Mouse (Mus musculus) frontal cortex, adult (tissue): ENCODE results near the gene Fam209.
A peak's percentile ranks its signal among the peaks of the same experiment; 100 is the strongest.

Experiments used
- ATAC-seq: cut with Nextera tagmentation; 2 replicates; pipeline ENCODE4 v1.9.2; 2017; ENCODE audit warnings: mild to moderate bottlenecking, moderate library complexity, mixed read lengths; ENCODE audit not compliant: low TSS enrichment

The Fam209 gene

GRCm38 (mm10) chr2:172477350-172477749 is 5.0 kb downstream of the Fam209 start:
- ATAC-seq, result peak; percentile 13; the same call in 1 of the 2 replicates

DNA sequence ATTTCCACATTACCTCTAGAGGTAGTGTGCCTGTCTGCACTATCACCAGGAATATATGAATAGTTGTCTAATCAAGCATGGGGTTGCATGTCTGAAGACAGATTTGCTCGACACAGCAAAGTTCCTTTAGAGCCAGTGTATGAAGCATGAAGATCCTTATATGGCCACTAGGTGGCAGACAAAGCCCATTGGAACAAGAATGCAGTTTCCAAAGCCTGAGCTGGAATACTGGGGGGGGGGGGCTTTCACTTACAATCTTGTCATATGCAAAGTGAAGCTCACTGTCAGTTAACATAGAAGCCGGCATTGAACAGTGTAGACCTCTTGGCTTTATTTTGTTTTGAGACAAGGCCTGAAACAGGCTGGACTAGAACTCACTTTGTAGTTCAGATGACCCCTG is 5.5 kb downstream of the Fam209 start:
- peak; percentile 87 for ATAC-seq

GRCm38 (mm10) chr2:172480296-172480695 is 8.0 kb downstream of the Fam209 start:
- ATAC-seq, result no peak

DNA sequence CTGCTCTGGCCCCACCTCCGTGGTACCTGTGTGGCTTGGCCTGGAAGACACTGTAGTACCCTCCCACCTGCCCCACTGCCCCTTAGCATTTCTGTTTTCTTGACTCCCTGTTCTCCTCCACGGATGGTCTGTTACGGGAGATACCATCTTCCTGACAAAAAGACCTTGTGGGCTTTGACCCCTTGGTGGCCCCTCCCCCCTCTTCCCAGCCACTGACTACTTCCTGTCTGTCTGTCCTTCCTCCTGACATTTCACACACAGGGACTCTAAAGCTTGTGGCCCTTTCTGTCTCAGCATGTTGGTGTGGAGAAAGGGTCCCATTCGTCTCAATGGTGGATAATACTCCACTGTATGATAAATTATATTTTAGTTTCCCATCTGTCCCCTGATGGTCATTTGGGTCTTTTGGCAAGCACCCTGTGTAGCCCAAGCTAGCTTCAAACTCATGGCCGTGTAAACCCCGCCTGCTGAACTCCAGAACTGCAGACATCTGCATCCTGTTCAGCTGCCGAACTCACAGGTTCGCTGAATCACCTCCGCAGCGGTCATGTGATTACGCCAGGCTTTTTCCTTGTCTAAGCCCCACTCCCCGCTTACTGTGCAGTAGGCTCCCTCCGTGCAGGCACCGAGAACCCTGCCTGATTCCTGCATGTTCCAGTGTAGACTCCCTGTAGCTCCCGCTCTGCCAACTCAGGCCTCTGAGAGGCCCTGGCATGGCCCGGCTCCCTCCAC is 9.5 kb downstream of the Fam209 start:
- no peak for ATAC-seq

DNA sequence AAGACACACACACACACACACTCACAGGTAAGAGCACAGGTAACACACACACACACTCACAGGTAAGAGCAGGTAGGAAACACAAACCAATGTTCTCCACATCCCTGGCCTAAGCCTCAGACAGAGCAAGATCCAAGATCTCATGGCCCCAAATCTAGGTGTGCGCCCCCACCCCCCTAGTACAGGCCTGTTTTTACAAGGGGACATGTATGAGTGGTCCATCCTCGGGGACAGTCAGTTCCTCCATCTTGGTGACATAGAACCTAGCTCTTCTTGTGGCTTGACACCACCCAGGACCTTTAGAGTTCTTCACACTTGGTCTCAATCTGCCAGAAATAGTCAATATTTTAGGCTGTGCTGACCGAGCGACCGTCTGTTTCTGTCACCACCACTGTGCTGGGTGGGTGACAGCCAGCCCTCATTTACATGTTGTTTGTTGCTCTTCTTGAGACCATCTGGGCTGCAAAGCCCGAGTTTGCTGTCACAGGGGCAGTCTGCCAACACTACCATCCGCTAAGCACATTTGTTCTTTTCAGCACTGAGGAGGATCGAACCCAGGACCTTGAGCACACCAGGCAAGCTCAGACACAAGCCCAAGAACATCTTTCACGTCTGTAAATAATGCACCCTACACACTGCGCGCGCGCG is 11.6 kb downstream of the Fam209 start:
- ATAC-seq, result no peak

GRCm38 (mm10) chr2:172484696-172485370 is 12.5 kb downstream of the Fam209 start:
- no peak for ATAC-seq

DNA sequence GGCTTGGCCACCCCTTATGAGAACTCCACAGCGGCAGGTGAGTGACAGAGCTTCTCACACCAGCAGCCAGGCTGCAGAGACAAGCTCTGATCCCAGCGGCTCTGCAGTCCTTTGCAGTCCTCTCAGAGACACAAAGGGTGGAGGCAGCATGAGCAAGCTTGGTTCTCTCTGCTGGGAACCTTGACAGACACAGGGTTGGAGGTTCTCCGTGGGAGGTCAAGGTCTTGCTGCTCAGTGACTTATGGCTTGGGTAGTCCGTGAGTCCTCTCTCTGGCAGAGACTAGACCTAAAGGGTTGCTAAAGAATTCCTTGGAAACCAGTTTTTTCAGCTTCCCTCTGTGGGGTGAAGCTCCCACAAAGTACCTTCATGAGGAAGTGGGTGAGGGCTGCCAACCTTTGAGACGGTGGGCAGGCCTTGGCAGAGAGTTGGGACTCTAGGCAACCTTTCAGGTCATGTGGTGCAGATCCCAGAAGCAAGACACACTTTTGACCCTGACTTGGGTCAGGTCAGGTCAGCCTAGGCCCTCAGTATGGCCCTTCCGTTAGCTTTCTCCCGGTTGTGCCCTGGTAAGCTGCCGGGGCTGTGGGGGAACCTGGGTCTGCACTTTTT is 24.5 kb downstream of the Fam209 start:
- ATAC-seq, result no peak

- peak; percentile 57; the same call in 1 of the 2 replicates for ATAC-seq
Observed at GRCm38 (mm10) chr2:172498823-172499222, 26.5 kb downstream of the Fam209 start.

GRCm38 (mm10) chr2:172500752-172501316 is 28.5 kb downstream of the Fam209 start:
- no peak for ATAC-seq

- ATAC-seq, result peak; percentile 85
Observed at GRCm38 (mm10) chr2:172501341-172501740, 29.0 kb downstream of the Fam209 start.

GRCm38 (mm10) chr2:172502168-172502567 is 29.8 kb downstream of the Fam209 start:
- no peak for ATAC-seq

DNA sequence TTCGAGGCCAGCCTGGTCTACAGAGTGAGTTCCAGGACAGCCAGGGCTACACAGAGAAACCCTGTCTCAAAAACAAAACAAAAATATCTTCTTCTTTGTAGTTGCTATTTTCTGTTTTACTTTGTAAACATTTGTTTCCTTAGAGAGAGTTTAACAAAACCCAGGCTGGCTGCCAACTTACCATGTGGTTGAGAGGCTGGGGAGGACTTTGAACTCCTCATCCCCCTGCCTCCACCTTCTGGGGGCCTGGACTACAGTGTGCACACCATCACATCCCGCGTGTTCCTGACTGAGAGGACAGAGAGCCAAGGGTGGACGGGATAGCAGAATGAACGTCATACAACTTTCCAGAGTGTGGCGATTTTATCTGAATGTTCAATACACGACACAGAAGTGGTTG is 33.8 kb downstream of the Fam209 start:
- no peak for ATAC-seq

- no peak for ATAC-seq
Observed at GRCm38 (mm10) chr2:172510056-172510712, 37.9 kb downstream of the Fam209 start.

DNA sequence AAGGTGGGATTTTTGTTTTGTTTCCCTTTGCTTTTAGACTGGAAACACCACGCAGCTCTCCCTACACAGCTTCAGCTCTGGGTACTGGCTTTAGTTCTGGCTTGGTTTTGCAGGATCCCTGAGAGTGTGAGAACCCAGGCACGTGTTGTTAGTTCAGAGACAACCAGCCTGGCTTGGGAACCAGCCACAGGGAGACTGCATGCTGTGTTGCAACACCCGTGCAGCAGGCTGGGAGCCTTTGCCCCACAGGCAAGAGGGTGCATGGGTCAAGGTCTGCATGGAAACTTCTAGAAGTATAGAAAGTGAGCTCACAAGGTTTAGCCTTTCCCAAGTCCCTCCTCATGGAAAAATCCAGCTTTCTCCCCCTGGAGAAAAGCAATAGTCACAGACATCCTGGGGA is 38.6 kb downstream of the Fam209 start:
- ATAC-seq, result no peak

DNA sequence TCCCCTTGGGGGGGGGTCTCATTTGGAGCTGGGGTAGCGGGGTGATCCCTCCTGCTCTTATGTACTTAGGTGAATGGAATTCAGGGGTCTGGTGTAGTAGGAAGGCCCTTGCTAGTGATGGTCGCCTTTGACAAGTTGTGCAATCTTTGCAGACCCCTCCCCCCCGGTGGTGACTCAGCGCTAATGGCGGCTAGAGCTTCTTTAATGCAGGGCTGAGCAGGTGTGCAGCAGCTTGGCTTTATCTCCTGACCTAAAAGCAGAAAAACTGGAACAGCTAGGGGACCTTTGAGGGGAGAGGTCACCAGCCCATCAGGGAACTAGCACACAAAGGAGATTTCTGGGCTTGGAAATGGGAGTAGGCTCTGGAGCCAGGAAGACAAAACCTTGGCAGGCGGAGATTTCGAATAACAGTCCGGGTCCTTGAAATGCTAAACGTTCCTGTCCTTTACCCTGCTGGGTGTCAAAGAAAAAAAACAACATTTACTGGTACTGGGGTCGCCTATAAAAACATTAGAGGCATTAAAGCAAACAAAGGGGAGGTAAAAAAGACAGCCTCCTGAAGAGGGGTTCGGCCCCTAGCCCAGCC is 44.2 kb downstream of the Fam209 start:
- no peak for ATAC-seq

GRCm38 (mm10) chr2:172520616-172521371 is 48.5 kb downstream of the Fam209 start:
- ATAC-seq, result no peak

GRCm38 (mm10) chr2:172522528-172522927 is 50.2 kb downstream of the Fam209 start:
- ATAC-seq, result no peak
